Mouse (Mus musculus): Measurements from ENCODE around the gene F10.

Gene F10

GRCm38 (mm10) chr8:13037015-13037414 lies at the start of gene F10:
Gene F10, plus strand, starts transcription at chr8:13037308.
- CTCF ChIA-PET: no interaction called here

DNA sequence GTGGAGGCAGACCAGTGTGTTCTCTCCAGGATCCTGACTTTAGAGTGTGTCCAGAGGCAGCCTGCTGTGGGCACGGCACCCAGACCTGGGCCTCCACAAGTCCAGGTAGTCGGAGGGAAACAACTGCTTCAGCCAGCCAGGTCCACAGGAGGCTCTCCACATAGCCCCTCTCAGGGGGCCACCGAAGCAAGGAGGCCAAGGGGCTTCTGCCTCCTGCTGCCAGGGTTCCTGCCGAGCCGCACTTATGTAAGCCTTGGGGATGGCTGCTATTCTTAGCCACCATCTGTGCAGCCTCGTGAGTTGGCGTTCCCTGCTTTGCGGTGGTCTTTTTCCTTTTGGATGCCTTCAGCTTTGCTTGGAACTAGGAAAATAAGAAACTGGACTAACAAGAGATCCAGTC lies 49.5 kb upstream of the F10 start:
- CTCF ChIA-PET: interaction anchor here (0.6 kb wide), 1 partner anchor 21 kb away, joined by 6 read pairs; no protein-coding TSS in a partner anchor

- CTCF ChIA-PET: no interaction called here
These were observed 48.2 kb upstream of the F10 start for GRCm38 (mm10) chr8:12988722-12989430.

DNA sequence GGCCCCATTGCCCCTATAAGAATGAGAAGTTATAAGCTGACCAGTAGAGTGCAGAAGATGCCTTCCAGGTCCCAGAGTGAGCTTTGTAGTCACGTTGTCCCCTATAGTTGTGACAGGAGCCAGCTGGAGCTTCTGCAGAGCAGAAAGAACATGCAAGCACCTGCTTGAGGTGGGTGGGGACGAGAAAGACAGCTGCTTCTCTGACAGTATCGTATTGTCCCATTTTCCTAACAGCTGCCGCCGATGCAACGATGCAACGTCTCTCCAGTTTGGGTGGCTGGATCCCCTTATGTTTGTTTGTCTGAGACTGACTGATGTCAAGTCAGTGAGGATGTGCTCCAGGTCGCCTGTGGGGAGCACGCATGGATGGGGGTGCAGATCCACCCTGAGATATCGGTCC lies 45.7 kb upstream of the F10 start:
- CTCF ChIA-PET: no interaction called here

DNA sequence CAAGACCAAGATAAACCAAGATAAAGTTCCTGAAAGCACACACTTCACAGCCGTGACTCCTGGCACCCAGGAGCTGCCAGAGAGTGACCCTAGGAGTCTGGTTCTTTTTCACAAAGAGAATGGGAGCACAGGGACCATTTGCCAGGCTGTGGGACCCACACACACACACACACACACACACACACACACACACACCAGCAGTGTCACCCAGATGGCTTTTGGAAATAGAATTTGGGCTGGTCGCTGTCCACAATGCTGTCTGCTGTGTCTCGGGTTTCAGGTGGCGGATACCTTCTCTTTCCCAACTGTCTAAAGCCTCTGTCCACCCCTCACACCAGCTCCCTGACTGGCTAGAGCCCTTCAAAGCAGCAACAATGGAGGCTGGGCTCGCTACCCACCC lies 42.6 kb upstream of the F10 start:
- CTCF ChIA-PET: no interaction called here

- CTCF ChIA-PET: no interaction called here
These were observed 41.6 kb upstream of the F10 start for GRCm38 (mm10) chr8:12995481-12995880.

DNA sequence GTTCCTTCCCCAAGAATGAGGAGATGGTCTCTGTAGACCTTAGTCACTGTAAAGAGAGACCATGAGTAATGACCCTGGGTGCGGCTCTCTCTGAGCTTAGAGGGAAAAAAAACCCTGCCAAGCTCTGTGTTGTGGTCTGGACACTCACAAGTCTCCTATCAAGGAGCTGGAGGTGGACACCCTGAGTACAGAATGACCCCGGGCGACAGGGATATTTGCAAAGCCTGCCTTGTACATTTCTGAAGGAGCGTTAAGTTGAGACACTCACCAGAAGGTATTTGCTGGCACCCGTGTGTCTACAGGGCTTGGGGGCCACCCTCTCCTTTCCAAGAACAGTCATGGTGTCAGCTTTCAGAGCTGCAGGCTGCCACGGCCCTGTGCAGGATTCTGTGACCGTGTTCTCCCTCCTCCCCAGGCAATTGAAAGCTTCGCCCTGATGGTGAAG lies 40.3 kb upstream of the F10 start:
- CTCF ChIA-PET: no interaction called here

DNA sequence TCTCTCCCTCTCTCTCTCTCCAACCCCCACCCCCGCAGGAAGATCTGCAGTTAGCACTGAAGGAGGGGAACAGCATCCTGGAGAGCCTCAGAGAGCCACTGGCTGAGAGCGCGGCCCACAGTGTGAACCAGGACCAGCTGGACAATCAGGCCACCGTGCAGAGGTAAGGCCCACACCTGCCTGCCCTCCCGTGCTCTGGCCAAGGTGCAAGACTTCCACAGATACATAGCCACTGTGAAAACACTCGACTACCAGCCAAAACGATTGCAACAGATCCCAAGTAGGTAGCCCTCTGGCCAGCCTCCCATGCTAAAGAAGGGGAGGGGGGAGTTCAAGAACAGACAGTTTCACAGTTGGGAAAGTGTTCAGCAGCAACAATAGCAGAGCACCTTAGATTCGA lies 38.8 kb upstream of the F10 start:
- CTCF ChIA-PET: no interaction called here

- CTCF ChIA-PET: no interaction called here
These were observed 37.3 kb upstream of the F10 start for GRCm38 (mm10) chr8:12999793-13000192.

GRCm38 (mm10) chr8:13007458-13007857 lies 29.6 kb upstream of the F10 start:
- CTCF ChIA-PET: no interaction called here

DNA sequence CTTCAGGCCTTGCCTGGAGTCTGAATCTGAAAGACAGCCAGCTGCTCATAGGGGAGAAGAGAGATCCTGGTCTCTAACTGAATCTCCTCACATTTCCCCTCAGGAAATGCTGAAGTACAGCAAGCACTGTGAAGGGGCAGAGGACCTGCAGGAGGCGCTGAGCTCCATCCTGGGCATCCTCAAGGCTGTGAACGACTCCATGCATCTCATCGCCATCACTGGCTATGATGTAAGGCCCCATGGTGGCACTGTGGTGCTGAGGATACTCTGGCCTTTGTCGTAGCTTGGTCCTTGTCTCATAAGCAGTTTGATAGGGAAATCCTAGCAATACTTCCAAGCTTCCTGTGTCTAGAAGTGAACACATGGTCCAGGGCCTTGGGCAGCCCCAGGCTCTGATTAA lies 26.8 kb upstream of the F10 start:
- CTCF ChIA-PET: no interaction called here

DNA sequence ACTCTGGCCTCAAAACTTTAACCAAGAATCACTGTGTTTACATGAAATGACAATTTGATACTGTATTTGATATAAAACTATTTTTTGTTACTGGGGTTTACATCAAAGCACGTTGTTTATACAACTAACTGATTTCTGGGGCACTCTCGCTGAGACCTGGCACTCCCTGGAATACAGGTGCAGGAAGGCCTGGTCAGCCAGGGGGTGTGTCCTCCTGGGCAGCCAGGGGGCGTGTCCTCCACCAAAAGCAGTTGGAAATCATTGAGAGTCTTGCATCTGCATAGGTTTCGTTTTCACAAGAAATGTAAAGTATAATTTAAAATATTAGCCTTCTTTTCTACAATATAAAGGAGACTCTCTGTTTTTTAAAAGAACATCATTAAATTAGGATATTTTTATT lies 17.5 kb upstream of the F10 start:
- CTCF ChIA-PET: no interaction called here

GRCm38 (mm10) chr8:13021830-13022229 lies 15.3 kb upstream of the F10 start:
- CTCF ChIA-PET: no interaction called here

DNA sequence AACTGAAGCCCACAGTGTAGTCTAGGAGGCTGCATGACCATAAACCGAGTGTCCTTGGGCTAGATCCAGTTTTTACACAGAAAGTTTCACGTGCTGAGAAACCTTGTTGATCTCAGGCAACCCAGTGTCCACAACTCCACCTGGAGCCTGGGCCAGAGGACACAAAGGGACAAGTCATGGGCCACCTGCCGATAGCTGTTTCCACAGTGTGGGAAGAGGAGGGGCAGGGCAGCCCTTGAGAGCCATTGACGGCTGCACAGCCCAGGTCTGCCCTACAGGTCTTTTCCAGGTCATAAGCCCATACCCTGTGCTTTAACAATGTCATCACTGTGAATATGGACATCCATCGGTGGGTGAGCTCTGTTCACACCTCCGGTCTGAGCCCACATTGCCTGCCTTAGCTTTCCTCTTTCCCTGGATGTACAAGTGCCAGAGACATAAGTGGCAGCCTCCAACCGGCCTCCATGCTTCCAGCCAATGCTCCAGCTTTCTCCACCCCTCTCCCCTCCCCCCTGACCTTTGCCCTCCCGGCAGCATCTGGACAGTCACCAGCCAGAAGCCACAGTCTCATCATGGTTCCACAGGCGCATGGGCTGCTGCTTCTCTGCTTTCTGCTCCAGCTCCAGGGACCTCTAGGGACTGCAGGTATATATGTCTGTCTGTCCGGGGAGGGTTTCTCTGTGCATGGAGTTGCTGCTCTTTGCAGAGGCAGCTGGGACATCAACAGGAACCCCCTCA lies 11.5 kb upstream of the F10 start, which contains the start of gene F7:
TSS of gene F7 (plus strand) at position 548 of the 738 bp plus-strand sequence.
- CTCF ChIA-PET: no interaction called here

DNA sequence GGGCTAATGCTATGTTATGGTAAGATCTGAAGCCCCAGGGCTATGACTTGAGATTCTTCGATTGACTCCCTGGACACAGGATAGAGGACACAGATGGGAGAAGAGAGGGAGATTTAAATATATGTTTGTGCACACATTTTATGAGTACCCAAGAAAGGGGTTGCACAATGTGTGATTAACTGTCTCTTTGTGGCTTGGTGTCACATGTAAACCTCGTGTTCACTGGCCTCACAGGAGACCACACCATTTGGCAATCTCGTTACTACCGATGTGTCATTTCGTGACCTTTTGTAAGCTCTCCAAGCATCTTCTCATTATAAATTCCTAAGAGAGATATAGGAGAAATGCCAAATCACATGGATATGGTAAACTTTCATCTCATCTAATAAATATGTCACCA lies 9.5 kb upstream of the F10 start:
- CTCF ChIA-PET: no interaction called here

DNA sequence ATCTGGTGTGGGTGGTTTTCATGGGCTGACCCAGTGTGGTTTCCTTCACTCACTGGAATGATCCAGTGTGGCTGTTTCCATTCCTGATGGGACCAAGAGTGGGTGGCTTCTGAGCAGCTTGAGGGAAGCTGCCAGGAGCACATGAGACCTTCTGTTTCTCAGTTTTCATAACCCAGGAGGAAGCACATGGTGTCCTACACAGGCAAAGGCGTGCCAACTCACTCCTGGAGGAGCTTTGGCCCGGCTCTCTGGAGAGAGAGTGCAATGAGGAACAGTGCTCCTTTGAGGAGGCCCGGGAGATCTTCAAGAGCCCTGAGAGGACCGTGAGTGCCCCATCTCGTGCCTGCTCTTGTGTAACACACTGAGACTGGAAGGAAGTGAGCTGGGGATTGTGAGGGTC lies 8.6 kb upstream of the F10 start:
- CTCF ChIA-PET: no interaction called here

DNA sequence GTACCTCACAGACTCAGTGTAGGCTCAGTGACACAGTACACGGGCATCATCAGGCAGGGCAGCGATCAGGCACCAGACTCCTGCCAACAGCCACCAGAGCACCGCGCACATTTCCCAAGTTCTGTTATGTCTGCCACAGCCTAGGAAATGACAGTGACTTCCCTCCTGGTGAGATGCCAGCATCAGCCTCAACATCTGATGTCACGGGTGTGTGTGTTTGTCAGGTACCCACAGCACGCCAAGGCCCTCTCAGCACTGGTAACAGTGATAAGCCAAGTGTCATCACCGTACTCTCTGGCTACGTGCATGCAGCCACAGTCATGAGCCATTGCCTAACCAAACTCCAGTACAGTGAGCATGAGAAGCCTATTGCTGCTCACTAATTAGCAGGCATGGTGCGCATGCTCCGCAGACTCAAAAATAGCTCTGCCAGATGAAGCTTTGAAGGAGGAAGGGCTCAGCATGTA lies 729 bp upstream of the F10 start:
- CTCF ChIA-PET: no interaction called here

GRCm38 (mm10) chr8:13037569-13037968 lies 461 bp downstream of the F10 start:
- CTCF ChIA-PET: no interaction called here

- CTCF ChIA-PET: no interaction called here
These were observed 1.9 kb downstream of the F10 start for GRCm38 (mm10) chr8:13039054-13039453.

- CTCF ChIA-PET: no interaction called here
These were observed 4.4 kb downstream of the F10 start for GRCm38 (mm10) chr8:13041459-13041858.

DNA sequence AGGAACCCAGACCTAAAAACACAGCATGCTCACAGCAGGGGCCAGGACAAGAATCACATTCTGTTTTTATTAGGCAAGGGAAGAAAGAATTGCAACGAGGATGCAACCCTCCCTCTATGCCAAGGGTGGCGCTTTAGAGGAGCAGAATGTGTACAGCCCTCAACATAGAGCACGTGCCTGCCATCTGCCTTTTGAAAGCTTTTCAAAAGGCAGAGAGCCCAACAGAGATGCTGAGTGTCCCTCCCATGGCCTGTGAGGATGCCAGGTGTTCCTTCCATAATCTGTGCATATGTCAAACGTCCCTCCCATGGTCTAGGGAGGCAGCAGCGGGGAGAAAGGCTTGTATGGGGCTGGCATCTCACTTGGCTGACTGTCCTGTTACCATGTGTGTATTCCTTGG lies 10.5 kb downstream of the F10 start:
- CTCF ChIA-PET: no interaction called here

- CTCF ChIA-PET: no interaction called here
These were observed 13.4 kb downstream of the F10 start for GRCm38 (mm10) chr8:13050550-13050949.

- CTCF ChIA-PET: no interaction called here
These were observed 20.2 kb downstream of the F10 start for GRCm38 (mm10) chr8:13057351-13057750.
